Mouse (Mus musculus): ENCODE measurements around the gene Bad. TPM values are rescaled to one million over a fixed set of nuclear protein-coding genes. Genes with fewer than 3 reads are reported as not detected.
A peak's percentile ranks its signal among the peaks of the same experiment; 100 is the strongest.

Gene Bad
- polyA plus RNA-seq, 1 experiment from 2014 or later, result 79.0 TPM

DNA sequence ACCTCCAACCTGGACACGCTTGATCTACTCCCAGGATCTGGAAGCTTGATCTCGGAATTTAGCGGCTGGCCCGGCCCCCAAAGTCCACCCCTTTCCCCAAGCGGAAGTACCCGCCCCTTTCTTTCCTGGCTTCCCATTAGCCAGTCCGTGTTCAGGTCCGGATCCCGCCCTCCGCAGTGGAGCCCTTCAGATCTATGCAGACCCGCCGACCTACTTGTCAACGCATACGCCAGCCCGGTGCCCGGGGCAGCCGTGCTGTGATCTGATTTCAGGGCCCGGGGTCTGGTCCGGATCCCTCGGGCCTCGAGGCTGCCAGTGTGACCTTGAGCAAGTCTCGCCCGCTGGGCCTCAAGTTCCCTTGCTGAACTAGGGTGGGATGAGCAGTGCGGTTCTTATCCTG is 54.3 kb downstream of the Bad start, which contains the start of the genes Nudt22 and Trpt1:
Nudt22 (minus strand) TSS at position 112 of the 400 bp plus-strand sequence.
Trpt1 (plus strand) TSS at position 126 of the 400 bp plus-strand sequence.
- WGBS, result 0% methylated on average over 24 of the region's 24 CpGs
- no peak for TF ChIP-seq EP300 (optimal IDR thresholded peaks at IDR 0.05)
- TF ChIP-seq CTCF (IDR thresholded peaks at IDR 0.05; ENCODE audit: low read depth), result no peak
- Histone ChIP-seq H3K36me3 (ENCODE audit: control insufficient read depth, insufficient read depth, low read length) (0 out of 2 replicates have a peak, but pooled peaks cover 4% of the 10 kb centered on the region), H3K27ac (replicated peaks) (peak within 1 kb of the TSS; percentile 75), H3K27me3 (ENCODE audit: control insufficient read depth, insufficient read depth, low read length) (no peaks in the 10 kb centered on the region), H3K9ac (ENCODE audit: low read length) (peak within 1 kb of the TSS; percentile 75), H3K9me3 (ENCODE audit: control insufficient read depth, low read length) (no peaks in the 10 kb centered on the region), H3K4me2 (replicated peaks; ENCODE audit: low read depth) (peak within 1 kb of the TSS; percentile 93), H3K4me3 (ENCODE audit: low read depth, low read length) (peak within 1 kb of the TSS; percentile 61), H3K4me1 (replicated peaks; ENCODE audit: control insufficient read depth, insufficient read depth) (peaks cover 12% of the 10 kb centered on the region)
- peak; percentile 79 for ATAC-seq (ENCODE audit: low FRiP score, low TSS enrichment)
- peak; percentile 92 for DNase-seq (ENCODE audit: low spot score)

DNA sequence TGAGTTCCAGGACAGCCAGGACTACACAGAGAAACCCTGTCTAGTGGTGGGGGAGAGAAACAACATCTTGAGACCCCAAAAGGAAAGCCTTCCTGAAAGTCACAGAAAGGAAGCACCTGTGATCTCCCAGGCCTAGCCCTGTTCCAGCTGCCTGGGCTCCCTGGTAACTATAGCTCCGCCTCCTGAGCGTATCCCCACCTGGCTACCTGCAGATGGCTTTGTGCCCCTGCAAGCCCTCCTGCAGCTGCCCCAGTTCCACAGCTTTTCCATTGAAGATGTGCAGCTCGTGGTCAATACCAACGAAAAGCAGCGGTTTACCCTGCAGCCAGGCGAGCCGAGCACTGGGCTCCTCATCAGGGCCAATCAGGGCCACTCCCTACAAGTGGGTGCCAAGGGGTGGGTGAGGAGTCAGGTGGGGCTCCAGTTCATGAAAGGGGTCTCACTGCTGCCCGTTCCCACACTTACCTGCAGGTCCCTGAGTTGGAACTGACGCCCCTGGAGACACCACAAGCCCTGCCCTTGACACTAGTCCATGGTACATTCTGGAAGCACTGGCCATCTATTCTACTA is 56.1 kb downstream of the Bad start:
- no peak overlapping the region for H3K27ac ChIP-seq (replicated peaks)
- H3K27me3 ChIP-seq (ENCODE audit: control insufficient read depth, insufficient read depth, low read length), result no peaks in the 10 kb centered on the region
- H3K9ac ChIP-seq (ENCODE audit: low read length), result no peak overlapping the region
- peaks cover 11% of the 10 kb centered on the region for H3K4me1 ChIP-seq (replicated peaks; ENCODE audit: control insufficient read depth, insufficient read depth)
- no peak for DNase-seq (ENCODE audit: low spot score)
- H3K4me2 ChIP-seq (replicated peaks; ENCODE audit: low read depth), result no peak overlapping the region
- no peaks in the 10 kb centered on the region for H3K9me3 ChIP-seq (ENCODE audit: control insufficient read depth, low read length)
- no peak for TF ChIP-seq CTCF (IDR thresholded peaks at IDR 0.05; ENCODE audit: low read depth)
- TF ChIP-seq EP300 (optimal IDR thresholded peaks at IDR 0.05), result no peak
- H3K4me3 ChIP-seq (ENCODE audit: low read depth, low read length), result no peak overlapping the region
- WGBS, result 83% methylated on average over 9 of the region's 9 CpGs
- H3K36me3 ChIP-seq (ENCODE audit: control insufficient read depth, insufficient read depth, low read length), result 0 out of 2 replicates have a peak, but pooled peaks cover 4% of the 10 kb centered on the region
- no peak for ATAC-seq (ENCODE audit: low FRiP score, low TSS enrichment)

DNA sequence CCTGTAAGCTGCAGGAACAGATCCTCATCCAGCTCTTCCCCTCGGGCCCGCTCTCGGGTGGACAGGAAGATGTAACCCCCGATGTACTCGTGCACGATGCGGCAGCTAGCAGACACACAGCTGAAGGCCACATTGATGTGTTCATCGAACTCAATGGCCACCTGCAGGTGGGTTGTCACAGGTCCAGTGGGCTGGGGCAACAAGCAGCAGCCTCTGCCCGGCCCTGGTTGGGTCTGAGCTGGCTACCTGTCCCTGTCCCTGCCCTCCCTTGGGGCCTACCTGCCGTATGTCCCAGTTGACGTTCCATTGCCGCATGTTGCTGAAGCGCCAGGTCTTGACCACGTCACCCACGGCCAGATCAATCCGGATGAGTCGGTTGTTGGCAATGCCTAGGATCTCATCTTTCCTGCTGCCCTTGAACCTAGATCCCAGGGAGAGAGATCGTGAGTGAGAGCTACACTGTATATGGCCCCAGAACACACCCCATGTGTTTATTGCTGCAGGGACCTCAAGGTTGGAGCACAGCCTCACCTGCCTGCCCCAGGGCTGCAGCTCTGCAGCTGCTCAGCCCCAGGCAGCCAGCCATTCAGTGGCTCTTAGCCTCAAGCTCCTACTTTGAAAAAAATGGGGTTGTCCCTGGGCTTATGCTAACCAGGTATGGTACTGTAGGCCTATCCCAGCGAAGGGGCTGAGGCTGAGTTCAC is 57.9 kb downstream of the Bad start:
- Histone ChIP-seq H3K27me3 (ENCODE audit: control insufficient read depth, insufficient read depth, low read length) (no peaks in the 10 kb centered on the region), H3K9me3 (ENCODE audit: control insufficient read depth, low read length) (no peaks in the 10 kb centered on the region), H3K4me1 (replicated peaks; ENCODE audit: control insufficient read depth, insufficient read depth) (peaks cover 7% of the 10 kb centered on the region), H3K27ac (replicated peaks) (no peak overlapping the region), H3K9ac (ENCODE audit: low read length) (no peak overlapping the region), H3K4me3 (ENCODE audit: low read depth, low read length) (no peak overlapping the region), H3K4me2 (replicated peaks; ENCODE audit: low read depth) (no peak overlapping the region), H3K36me3 (ENCODE audit: control insufficient read depth, insufficient read depth, low read length) (0 out of 2 replicates have a peak, but pooled peaks cover 4% of the 10 kb centered on the region)
- TF ChIP-seq CTCF (IDR thresholded peaks at IDR 0.05; ENCODE audit: low read depth) (no peak), EP300 (optimal IDR thresholded peaks at IDR 0.05) (no peak)
- ATAC-seq (ENCODE audit: low FRiP score, low TSS enrichment) (peak; percentile 36; the same call in 1 of the 2 replicates), DNase-seq (ENCODE audit: low spot score) (peak; percentile 47)
- 95% methylated on average over 19 of the region's 19 CpGs for WGBS

Small RNA genes within 50 kb of the gene (microRNA-seq; reads per million reads assigned to microRNA genes)
- 0.96 reads per million for gene Mir6990

Other genes starting within 250 kb of the Bad start
- 34.7 and 34.9 TPM in 2 replicates for gene Rps6ka4, start 101.2 kb upstream of the Bad start, polyA plus RNA-seq (2015; fragmentation: Nextera tagmentation; extraction: Ambion mirVana)
- 0.34 and 0.45 TPM in 2 replicates for gene Ccdc88b, start 83.7 kb upstream of the Bad start, polyA plus RNA-seq (2015; fragmentation: Nextera tagmentation; extraction: Ambion mirVana)
- 75.8 and 85.9 TPM in 2 replicates for gene Trmt112, start 32.2 kb upstream of the Bad start, polyA plus RNA-seq (2015; fragmentation: Nextera tagmentation; extraction: Ambion mirVana)
- gene Prdx5, start 31.8 kb upstream of the Bad start, polyA plus RNA-seq (2015; fragmentation: Nextera tagmentation; extraction: Ambion mirVana), result 537 and 559 TPM in 2 replicates
- 20.4 and 20.8 TPM in 2 replicates for gene Esrra, start 20.0 kb upstream of the Bad start, polyA plus RNA-seq (2015; fragmentation: Nextera tagmentation; extraction: Ambion mirVana)
- gene Catsperz, start 16.5 kb upstream of the Bad start, polyA plus RNA-seq (2015; fragmentation: Nextera tagmentation; extraction: Ambion mirVana), result 3.7 and 4.5 TPM in 2 replicates
- gene Kcnk4, start 7.3 kb upstream of the Bad start, polyA plus RNA-seq (2015; fragmentation: Nextera tagmentation; extraction: Ambion mirVana), result 0.75 and 0.98 TPM in 2 replicates
- gene Gpr137, start 619 bp downstream of the Bad start, polyA plus RNA-seq (2015; fragmentation: Nextera tagmentation; extraction: Ambion mirVana), result 24.7 and 28.7 TPM in 2 replicates
- 143 and 148 TPM in 2 replicates for gene Ppp1r14b, start 33.1 kb downstream of the Bad start, polyA plus RNA-seq (2015; fragmentation: Nextera tagmentation; extraction: Ambion mirVana)
- gene Plcb3, start 34.6 kb downstream of the Bad start, polyA plus RNA-seq (2015; fragmentation: Nextera tagmentation; extraction: Ambion mirVana), result 30.0 and 33.2 TPM in 2 replicates
- 130 and 134 TPM in 2 replicates for gene Fkbp2, start 38.6 kb downstream of the Bad start, polyA plus RNA-seq (2015; fragmentation: Nextera tagmentation; extraction: Ambion mirVana)
- gene Vegfb, start 45.8 kb downstream of the Bad start, polyA plus RNA-seq (2015; fragmentation: Nextera tagmentation; extraction: Ambion mirVana), result 26.2 and 28.0 TPM in 2 replicates
- 33.0 and 37.2 TPM in 2 replicates for gene Dnajc4, start 50.7 kb downstream of the Bad start, polyA plus RNA-seq (2015; fragmentation: Nextera tagmentation; extraction: Ambion mirVana)
- 21.1 and 21.2 TPM in 2 replicates for gene Nudt22, start 54.3 kb downstream of the Bad start, polyA plus RNA-seq (2015; fragmentation: Nextera tagmentation; extraction: Ambion mirVana)
- 10.0 and 10.1 TPM in 2 replicates for gene Trpt1, start 54.3 kb downstream of the Bad start, polyA plus RNA-seq (2015; fragmentation: Nextera tagmentation; extraction: Ambion mirVana)
- gene Fermt3, start 77.6 kb downstream of the Bad start, polyA plus RNA-seq (2015; fragmentation: Nextera tagmentation; extraction: Ambion mirVana), result 7.6 and 8.1 TPM in 2 replicates
- gene Stip1, start 98.1 kb downstream of the Bad start, polyA plus RNA-seq (2015; fragmentation: Nextera tagmentation; extraction: Ambion mirVana), result 67.9 and 69.7 TPM in 2 replicates
- gene Macrod1, start 114.9 kb downstream of the Bad start, polyA plus RNA-seq (2015; fragmentation: Nextera tagmentation; extraction: Ambion mirVana), result 16.8 and 20.5 TPM in 2 replicates
- 1.1 and 1.6 TPM in 2 replicates for gene Flrt1, start 163.9 kb downstream of the Bad start, polyA plus RNA-seq (2015; fragmentation: Nextera tagmentation; extraction: Ambion mirVana)